Mouse (Mus musculus) embryo, embryonic 11.5 days (tissue): ENCODE measurements around the gene Kmt2a.

Experiments used
- DNase-seq: peaks from one replicate; pipeline ENCODE4 v3.0.0-alpha.2; 2012; ENCODE audit warnings: low read depth, low spot score

The Kmt2a gene

DNA sequence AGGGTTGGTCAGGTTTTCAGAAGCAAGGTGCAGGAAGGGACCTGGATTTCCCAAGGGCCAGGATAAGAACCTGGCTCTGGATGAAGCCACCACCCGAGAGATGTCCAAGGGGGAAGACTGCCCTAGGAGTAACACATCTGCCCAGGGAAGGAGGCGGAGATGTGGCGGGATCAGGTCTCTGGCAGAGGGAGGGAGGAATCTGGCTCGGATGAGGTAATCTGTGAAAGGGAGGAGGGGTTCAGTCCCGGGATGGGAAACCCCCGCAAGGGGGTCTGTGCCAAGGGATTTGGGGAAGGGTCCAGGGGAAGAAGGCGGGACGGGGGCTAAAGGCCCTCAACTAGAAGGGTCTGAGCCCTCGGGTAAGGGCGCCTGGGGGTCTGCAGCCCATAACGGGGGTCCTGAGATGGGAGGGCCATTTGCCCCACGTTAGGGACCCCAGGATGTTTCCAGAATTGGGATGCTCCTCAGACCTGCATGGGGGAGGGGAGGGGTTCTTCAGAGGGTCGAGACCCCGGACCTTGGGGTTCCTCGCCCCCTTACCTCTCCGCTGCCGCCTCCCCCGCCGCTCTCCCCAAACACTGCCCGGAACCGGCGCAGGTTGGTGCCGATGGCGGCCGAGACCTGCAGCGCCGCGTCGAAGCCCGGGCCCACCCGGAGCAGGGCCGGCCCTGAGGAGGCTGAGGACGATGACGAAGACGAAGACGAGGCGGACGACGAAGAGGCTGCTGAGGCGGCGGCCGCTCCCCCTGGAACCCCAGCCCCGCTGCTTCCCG, 601 bp downstream of the Kmt2a start:
- DNase-seq = no peak

DNA sequence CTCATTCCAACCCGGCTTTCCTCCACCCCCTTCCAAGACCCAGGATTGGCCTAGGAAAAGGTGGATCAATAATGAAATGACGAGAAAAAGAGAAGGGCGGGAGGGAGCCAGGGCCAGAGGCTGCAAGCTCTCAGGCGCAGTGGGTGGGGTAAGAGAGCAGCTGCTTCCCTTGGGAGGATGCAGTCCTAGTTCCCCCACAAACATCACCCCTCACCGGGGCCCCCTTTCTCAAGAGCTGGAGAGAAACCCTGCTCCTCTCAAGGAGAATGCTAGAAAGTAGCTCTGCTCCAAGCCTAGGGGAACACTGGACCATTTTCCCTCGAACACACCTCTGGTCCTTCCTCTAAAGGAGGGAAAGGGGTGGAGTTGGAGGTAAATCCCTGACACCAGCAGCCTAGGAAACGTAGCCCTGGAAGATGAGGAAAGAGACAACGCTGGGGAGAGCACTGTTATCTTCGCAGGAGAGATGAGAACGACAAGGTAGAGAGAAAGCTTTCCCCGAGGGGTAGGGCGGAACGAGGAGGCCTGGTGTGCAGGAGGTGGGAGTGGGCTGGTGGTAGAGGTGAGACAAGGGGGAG, 1.3 kb downstream of the Kmt2a start:
- DNase-seq = no peak

DNA sequence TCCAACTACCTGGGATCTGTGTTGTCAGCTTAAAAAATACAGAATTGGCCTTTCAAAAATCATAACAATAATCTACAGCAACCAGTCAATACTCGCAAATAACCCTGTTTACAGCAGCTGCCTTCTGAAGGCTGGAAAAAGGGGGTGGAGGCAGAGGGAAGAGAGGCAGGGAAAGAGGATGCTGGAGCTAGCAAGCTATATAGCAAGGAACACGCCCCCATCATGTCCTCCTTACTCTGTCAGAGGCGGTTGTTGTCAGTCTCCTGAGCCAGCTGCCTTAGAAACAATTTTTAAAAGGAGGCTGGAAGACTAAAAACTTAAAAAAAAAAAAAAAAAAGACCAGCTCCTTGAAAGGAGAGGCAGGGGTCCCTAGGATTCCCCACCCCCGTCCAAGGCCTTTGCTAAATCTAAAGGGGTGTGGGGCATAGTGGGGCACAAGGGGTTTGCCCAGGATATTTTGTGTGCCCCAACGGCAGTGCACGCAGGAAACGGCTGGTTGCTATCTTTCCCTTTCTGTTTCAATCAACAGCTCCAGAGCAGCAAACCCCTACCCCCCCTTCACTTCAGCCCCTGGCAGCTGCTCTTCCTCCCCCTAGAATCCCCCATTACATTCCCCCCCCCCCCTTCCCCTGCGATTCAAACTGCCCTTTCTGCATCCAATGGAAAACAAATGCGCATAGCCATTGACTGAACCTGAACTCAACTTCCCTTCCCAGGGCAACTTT, 2.2 kb downstream of the Kmt2a start:
- no peak for DNase-seq

DNA sequence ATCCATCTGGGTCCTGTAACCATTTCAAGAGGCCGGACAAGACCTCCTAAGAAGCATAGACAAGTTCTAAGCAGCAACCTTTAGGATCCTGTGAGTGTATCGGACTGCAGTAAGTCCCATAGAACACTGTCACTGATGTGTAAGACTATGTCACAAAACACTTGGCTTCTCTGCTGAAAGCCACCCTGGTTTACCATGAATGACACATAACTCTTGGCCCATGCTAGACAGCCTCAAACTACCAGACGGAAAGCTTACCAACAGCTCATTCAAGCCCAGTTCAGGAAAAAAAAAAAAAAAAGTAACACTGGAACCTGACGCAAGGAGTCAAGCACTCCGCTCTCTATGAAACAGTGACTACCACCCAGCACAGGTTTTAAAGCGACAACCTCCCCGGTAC, 3.4 kb downstream of the Kmt2a start:
- DNase-seq = no peak

DNA sequence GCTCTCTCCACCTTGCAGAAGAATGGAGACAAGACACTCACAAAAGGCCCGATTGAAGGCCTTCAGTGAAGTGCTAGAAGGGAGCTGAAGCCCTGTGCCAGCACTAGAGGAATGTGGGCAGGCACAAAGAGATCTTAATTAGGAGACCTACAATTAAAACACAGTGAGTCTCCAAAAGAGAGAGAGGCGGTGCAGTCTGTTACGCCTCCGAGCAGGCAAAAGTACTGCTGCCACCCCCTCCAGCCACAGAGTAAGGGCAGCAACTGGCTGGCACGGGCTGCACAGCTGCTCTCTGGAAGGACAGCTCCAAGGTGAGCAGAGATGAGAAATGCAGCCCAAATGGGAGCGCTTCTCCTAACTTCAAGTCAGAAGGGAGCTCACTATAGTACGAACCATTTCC, 5.6 kb downstream of the Kmt2a start:
- no peak for DNase-seq

DNA sequence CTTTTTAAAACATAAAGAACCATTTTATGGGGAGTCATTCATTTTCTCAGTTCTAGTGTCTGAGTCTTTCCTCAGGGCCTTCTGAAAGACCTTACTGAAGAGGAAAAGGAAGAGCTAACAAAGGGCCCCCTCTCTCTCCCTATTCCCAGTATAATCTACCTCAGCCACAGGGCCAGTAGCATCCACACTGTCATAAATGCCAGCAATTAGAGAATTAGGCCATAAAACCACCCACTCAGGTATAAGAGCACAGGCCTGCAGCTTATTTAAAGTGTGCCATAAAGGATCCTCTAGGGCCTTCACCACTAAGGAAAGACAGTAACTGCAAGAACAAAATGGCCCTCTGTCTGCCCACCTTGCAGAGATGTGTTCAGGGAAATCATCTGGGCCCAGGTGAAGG, 6.9 kb downstream of the Kmt2a start:
- no peak for DNase-seq

DNA sequence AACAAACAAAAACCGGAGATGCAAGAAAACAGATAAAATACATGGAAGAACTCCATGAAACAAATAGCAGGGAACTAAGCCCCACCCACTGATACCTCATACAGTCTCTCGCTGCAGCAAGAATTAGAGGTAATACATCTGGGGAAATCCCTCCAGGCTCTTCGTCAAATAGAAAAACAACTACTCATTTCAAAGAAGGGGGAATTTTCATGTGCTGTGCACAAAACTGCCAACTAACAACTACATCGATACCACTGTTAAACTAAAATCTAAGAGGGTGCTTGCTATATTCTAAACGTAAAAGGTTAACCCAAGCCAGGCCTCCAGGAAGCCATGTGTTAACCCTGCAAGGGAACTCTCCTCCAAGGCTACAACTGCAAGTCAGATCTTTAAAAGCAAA, 7.4 kb downstream of the Kmt2a start:
- DNase-seq = no peak

DNA sequence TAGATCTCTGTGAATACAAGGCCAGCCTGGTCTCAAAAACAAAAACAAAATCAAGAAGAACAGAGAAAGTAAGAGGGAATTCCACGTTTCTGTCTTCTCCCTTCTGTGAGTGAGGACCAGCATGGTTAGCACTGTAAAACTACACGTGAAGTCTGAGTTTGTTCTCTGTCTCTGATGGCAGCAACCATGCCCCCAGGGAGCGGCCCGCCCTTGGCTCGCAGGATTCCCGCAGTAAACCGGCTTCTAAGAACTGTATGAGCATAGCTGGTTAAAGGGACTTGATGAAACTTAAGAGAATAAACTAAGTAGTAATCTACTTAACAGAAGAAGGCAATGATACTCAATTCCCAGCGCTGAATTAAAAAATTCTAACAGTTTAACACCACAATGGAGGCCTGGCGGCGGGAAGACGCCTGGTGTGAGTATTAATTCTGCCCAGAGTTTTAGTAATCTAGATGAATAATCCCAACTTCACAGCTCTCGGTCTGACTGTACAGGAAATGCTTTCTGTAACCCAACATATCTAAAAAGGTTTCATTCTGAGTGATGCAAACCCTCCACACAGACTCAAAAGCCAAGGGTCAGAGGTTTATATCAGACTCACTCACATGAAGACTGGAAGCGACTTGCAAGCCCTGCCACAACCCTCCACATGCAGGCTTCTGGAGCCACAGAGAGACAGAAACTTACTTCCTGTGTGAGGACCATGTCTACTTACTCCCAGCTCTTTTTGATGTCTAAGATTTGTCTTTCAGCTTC, 12.6 kb downstream of the Kmt2a start:
- DNase-seq = no peak

DNA sequence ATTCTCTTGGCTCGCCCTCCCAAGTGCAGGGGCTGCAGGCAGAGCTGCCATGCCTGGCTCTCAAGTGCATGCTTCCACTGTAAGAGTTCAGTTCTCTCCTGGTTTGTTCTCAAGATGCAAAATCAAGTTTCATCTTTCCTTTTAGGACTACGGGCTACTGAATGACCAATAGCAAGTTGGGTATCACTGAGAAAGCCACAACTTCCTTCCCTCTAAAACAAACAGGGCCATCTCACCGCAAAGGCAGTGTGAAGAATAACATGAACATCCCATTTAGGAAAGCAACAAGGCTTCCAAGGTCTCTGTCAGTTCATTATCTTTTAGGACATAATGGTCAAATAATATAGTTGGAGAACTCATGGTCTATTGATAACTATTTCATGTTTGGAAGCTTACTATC, 13.4 kb downstream of the Kmt2a start:
- no peak for DNase-seq

DNA sequence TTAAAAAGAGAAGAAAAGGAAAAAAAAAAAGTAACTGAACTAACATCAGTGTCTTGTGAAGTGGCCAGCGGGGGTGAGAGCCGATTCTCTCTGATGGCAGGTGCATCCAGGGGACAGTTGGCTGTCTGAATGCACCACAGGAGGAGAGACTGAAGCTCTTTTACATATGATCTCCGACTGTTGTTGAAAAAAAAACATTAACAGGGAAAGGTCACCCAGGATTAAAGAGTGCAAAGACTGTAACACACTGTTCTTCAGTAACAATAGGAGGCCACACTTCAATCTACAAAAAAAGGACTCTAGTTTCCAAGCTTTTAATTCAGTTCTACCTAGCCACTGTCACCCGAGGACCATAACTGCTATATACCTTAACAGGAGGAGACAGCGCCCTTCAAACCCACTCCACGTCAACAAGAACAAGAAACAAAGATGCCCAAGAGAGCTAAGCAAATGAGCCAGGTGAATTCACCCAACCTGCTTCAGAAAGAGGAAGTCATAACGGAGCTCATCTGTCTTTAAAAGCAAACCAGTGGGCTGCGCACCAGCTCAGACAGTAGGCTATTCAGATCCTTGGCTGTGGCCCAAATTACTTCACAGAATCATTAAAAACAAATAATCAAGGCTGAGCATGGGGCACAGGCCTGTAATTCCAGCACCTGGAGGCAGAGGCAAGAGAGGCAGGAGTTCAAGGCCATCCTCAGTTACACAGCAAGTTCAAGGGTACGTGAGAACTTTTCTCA, 14.4 kb downstream of the Kmt2a start:
- DNase-seq = no peak

DNA sequence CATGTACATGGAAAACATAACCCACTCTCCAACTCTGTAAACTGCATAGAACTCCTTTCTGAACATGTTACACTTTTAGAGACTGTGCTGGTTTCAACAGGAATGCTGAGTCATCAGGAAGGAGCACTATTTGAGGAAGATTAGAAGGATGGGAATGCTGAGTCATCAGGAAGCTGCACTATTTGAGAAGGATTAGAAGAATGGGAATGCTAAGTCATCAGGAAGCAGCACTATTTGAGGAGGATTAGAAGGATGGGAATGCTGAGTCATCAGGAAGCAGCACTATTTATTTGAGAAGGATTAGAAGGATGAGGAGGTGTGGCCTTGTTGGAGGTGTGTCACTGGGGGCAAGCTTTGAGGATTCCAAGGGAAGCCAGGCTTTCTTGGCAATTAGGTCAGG, 20.0 kb downstream of the Kmt2a start:
- no peak for DNase-seq

DNA sequence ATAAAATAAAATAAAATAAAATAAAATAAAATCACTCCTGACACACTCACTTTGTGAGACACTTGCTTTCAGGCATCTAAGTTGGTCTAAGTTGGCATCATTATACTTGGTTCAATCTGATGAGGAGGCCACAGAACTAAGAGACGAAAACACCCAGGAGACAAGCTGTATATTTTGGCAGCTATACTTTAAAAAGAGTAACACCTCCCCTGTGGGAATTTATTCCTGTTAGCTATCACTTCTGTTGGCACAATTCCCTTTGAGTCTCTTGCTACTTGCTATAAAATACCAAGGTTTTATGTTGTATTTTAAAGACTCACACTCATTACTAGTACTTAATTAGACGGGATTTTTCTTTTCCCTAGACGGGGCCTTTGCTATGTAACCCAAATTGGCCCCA, 22.4 kb downstream of the Kmt2a start:
- no peak for DNase-seq

DNA sequence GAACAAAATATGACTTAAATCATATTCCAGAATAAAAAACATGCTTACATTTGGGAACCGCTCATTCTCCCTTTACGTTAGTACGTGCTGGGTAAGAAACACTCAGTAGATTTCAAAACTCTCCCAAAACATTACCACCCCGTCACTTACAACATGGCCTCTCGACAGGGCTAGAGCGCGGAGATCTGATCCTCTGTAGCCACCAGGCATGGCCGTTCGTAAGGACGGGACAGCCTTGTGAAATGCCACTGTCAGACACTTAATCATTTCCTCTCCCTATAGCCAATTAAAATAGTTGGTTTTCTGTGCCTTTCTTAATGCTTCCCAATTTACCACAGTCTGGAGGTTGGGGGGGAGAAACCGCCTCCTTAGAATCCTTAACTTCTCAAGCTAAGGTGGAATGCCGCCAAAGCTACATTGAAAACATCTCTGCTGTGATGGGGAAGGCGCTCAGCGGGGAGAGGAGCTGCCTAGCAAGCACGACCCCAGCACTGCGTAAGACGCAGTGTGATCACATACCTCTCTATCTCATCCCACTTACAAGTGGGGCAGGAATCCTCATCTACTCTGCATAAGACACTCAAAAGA, 23.6 kb downstream of the Kmt2a start:
- DNase-seq = no peak

DNA sequence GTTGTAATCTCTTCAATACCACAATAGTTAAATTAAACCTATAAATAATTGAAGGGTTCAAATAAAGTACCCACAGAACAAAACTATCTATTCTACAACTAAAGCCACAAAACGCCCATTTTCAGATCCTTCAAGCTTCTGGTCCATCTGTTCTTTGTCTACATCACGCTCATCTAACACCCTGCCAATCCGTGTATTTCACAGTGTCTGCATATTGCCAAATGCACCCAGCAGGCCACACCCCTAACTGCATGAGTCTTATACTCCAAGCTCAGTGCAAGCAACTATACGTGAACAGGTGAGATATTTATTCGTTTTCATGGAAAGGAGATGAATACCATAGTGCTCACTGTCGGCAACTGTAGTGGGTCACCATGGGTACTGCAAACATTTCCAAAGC, 25.9 kb downstream of the Kmt2a start:
- DNase-seq = no peak

DNA sequence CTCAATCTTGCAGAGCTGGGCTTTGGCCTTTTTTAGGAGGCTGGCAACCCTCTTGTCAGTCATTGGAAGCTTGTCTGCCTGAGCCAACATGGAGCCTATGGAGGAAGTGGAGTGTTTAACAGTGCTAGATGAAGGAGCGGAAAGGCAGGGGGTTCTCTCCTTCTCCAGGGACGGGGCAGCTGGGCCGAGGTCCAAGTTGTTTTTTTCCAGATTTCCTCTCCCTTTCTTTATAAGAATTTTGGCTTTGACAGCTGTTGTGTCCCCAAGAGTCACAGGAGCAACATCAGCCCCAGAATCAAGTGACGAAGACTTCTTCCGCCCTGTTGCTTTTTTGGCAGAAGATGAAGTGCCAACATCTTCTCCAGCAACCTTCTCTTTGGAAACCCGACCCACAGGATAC, 33.6 kb downstream of the Kmt2a start:
- DNase-seq = no peak

DNA sequence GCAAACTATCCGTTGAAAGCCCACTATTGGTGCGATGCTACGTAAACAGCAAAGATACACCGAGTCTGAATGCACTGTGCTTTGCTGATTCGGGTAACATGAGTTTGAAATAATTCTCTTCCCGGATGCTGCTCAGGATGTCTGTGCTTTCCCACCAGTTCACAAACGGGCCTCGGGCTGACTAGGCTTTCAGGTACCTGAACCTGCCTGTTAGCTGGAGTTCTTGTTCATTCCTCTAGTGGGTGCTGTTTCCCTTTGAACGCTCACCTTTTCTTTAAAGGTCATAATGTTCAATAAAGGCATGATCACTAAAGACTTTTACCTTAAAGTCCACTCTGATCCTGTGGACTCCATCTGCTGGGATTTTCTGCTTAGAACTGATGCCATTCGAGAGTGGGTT, 39.9 kb downstream of the Kmt2a start:
- no peak for DNase-seq

DNA sequence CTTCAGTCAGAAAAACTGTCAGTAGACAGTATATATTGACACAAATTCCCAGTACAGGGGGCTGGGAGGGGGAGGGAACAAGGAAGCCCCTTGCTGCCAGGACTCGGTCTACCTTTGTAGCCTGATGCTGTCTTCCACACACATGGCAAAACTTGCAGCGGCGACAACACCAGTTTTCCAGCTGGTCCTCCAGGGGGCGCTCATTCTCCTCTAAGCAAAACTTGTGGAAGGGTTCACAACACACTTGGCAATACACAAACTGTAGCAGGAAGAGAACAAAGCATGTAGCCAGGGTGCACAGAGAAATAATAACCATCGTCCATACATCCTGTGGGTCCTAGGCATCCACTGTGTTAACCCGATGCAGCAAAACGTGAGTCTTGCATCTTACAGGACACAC, 44.7 kb downstream of the Kmt2a start:
- DNase-seq = peak; percentile 51

DNA sequence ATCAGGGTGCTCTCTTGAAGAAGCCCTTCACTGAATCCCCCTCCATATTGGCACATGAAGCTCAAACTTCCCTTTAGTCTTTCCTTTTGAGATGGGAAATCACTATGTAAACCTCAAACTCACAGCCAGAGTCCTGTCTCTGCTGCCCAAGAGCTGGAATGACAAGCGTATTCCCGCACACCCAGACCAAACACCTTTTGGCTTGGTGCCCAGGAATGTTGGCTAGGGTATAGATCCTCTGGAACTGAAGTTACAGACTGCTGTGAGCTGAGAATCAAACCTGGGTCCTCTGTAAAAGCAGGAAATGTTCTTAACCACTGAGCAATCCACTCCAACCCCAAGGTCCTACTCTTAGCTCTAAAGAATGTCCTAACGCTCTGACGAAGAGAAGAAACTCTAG, 48.7 kb downstream of the Kmt2a start:
- DNase-seq = no peak

DNA sequence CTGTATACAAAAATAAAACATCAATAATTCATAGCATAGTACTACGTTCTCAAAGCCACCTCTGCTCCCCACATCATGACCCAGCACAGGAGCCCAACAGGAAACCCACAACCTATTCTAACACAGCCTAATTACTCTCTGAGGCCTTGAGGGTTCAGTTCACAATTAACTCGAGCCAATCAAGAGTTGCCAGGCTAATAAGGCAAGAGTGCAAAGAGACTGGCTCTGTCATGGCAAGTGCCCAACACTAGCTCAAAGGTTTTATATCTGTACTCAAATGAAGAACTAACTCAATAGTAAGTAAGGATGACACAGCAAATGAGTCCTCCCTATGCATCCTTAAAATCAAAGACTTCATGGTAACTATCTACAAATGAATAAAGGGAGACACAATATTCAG, 50.6 kb downstream of the Kmt2a start:
- DNase-seq = no peak

DNA sequence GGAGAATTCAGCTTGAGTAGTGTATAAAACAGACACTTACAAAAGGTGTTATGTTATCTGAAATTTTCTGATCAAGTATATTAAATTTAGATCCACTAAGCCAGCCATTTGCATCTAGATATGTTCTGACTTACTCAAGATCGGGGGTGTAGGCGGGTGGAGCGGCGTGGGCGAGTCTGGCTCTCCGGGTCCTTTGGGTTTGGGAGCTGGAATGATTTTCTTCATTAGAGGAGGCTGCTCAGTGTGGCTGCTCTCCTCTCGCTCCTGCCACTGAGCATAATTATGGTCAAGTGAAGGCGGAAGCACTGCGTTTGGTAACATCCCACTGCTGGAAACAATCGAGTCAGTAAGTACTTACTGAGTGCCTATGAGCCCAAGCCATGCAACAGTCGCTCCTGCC, 52.2 kb downstream of the Kmt2a start:
- no peak for DNase-seq

DNA sequence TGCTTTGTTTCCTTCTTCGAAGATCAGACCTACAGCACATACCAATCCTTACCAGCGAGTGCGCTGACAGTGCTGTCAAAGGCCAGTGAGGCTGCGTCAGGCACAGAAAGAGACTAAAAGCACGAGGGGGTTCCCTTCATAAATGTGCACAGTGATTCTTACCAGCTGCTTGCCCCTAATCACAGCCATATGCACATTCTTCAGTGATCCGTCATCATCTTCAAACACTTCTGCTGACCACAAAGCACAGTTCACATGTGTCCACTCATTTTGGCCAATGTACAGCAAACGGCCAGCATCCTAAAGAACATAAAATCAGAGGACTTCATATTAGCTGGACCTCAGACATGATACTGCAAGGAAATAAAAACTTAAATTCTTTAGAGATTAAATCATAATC, 54.4 kb downstream of the Kmt2a start:
- no peak for DNase-seq
